Mouse (Mus musculus) heart, adult 8-10 months (tissue): Measurements from ENCODE around the gene Slc7a5. TPM values are rescaled to one million over a fixed set of nuclear protein-coding genes. Genes with fewer than 3 reads are reported as not detected.
A peak's percentile ranks its signal among the peaks of the same experiment; 100 is the strongest.

Experiments used
- DNase-seq: peaks from one replicate; pipeline ENCODE4 v3.0.0; 2022; ENCODE audit warnings: low spot score
- total RNA-seq, 4 experiments: library from RNA; stranded (reverse); gene quantifications; 2 replicates each; pipeline ENCODE4 v1.2.4; 2022

Slc7a5 gene
- total RNA-seq, 4 experiments from 2014 or later: 3.8 to 4.8 (median 4.2) TPM

- no peak for DNase-seq
Measured at GRCm38 (mm10) chr8:121936391-121936790, 28.9 kb upstream of the Slc7a5 start.

- DNase-seq: no peak
Measured at GRCm38 (mm10) chr8:121935341-121936294, 28.1 kb upstream of the Slc7a5 start.

- no peak for DNase-seq
Measured at GRCm38 (mm10) chr8:121934923-121935322, 27.4 kb upstream of the Slc7a5 start.

- DNase-seq: peak; percentile 53
Measured at GRCm38 (mm10) chr8:121934506-121934905, 27.0 kb upstream of the Slc7a5 start.

- no peak for DNase-seq
Measured at GRCm38 (mm10) chr8:121932668-121933520, 25.4 kb upstream of the Slc7a5 start.

GRCm38 (mm10) chr8:121932026-121932667, 24.7 kb upstream of the Slc7a5 start:
- peak; percentile 46 for DNase-seq

GRCm38 (mm10) chr8:121931571-121931970, 24.1 kb upstream of the Slc7a5 start:
- DNase-seq: no peak

- no peak for DNase-seq
Measured at GRCm38 (mm10) chr8:121930047-121930446, 22.6 kb upstream of the Slc7a5 start.

GRCm38 (mm10) chr8:121927316-121927715, 19.8 kb upstream of the Slc7a5 start:
- DNase-seq: no peak

- no peak for DNase-seq
Measured at GRCm38 (mm10) chr8:121926266-121926665, 18.8 kb upstream of the Slc7a5 start.

- peak; percentile 74 for DNase-seq
Measured at GRCm38 (mm10) chr8:121925624-121926023, 18.1 kb upstream of the Slc7a5 start.

- DNase-seq: no peak
Measured at GRCm38 (mm10) chr8:121924681-121925080, 17.2 kb upstream of the Slc7a5 start.

- peak; percentile 48 for DNase-seq
Measured at GRCm38 (mm10) chr8:121922101-121922500, 14.6 kb upstream of the Slc7a5 start.

GRCm38 (mm10) chr8:121921582-121921981, 14.1 kb upstream of the Slc7a5 start:
- DNase-seq: no peak

- no peak for DNase-seq
Measured at GRCm38 (mm10) chr8:121919731-121920130, 12.2 kb upstream of the Slc7a5 start.

GRCm38 (mm10) chr8:121919158-121919557, 11.7 kb upstream of the Slc7a5 start:
- no peak for DNase-seq

GRCm38 (mm10) chr8:121913378-121913777, 5.9 kb upstream of the Slc7a5 start:
- DNase-seq: no peak

GRCm38 (mm10) chr8:121912831-121913230, 5.3 kb upstream of the Slc7a5 start:
- no peak for DNase-seq

GRCm38 (mm10) chr8:121911987-121912386, 4.5 kb upstream of the Slc7a5 start:
- DNase-seq: no peak

GRCm38 (mm10) chr8:121911400-121911799, 3.9 kb upstream of the Slc7a5 start:
- no peak for DNase-seq

GRCm38 (mm10) chr8:121909663-121910062, 2.2 kb upstream of the Slc7a5 start:
- DNase-seq: peak; percentile 70

- DNase-seq: no peak
Measured at GRCm38 (mm10) chr8:121909148-121909541, 1.7 kb upstream of the Slc7a5 start.
